Mouse (Mus musculus): Measurements from ENCODE around the gene Pot1b. TPM values are rescaled to one million over a fixed set of nuclear protein-coding genes. Genes with fewer than 3 reads are reported as not detected.
A peak's percentile ranks its signal among the peaks of the same experiment; 100 is the strongest.

Pot1b gene
- polyA plus RNA-seq, 1 experiment: 3.9 TPM

DNA sequence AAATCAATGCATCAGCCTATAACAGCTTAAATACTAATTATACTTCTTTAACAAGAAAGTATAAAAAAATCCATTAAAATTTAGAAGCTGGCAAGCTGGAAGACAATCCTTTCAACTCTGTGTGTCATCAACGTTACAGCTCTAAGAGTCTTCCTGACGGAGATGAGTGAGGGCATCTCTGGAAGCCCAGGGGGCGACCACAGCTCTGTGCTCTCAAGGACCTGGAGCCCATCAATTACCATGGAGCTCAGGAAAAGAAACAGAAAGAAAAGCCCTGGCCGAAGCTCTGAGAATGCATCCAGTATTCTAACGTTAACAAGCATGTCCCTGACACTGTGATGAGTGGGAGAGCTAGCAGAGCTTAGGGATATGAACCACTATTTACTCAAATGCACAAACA lies 9.6 kb downstream of the Pot1b start:
- DNase-seq (ENCODE audit: low read depth in 1 of 2, low spot score in 2 of 2): no peak
- Histone ChIP-seq H3K27ac (ENCODE audit: insufficient read depth, low read length) (no peak overlapping the region), H3K4me3 (ENCODE audit: extremely low read depth, insufficient read depth, insufficient read length) (no peak overlapping the region), H3K4me1 (ENCODE audit: control insufficient read depth, insufficient read depth, insufficient read length) (no peaks in the 10 kb centered on the region), H3K27me3 (ENCODE audit: control insufficient read depth, insufficient read depth, low read length) (no peaks in the 10 kb centered on the region), H3K36me3 (ENCODE audit: control insufficient read depth, insufficient read depth, low read length) (peaks cover 9% of the 10 kb centered on the region)
- WGBS: 89% methylated on average over 5 of the region's 5 CpGs
- TF ChIP-seq POLR2A (IDR thresholded peaks at IDR 0.05; ENCODE audit: low read depth, low read length) (no peak), CTCF (IDR thresholded peaks at IDR 0.05; ENCODE audit: extremely low read depth, insufficient read depth, insufficient read length, insufficient replicate concordance) (no peak)

DNA sequence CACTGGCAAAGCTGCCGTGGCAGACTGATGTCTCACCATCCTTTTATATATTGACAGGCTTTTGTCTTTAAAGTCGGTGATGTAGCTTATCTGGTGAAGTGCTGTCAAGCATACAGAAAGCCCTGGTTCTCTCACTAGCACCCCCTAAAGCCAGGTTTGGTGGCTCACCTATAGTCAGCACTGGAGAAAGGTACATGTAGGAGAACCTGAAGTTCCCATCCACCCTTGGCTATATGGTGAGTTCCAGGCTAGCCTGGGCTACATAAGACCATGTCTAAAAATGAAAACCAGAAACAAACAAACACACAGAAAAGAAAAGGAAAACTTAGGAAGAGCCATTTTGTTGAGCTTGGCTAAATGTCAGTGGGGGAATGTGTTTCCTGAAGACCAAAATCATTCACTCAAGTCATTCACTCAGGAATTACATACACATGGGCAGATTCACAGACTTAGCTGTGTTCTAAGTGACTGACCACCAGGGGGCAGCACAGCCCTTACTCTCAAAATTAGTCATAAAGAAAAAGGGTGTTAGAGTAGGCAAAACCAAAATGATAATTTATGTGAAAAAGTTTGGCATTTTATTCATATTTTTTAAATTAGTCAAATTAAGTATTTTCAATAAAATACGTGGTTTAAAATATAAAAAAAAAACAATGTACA lies 10.1 kb downstream of the Pot1b start:
- Histone ChIP-seq H3K27ac (ENCODE audit: insufficient read depth, low read length) (no peak overlapping the region), H3K36me3 (ENCODE audit: control insufficient read depth, insufficient read depth, low read length) (peaks cover 11% of the 10 kb centered on the region), H3K4me3 (ENCODE audit: extremely low read depth, insufficient read depth, insufficient read length) (no peak overlapping the region), H3K4me1 (ENCODE audit: control insufficient read depth, insufficient read depth, insufficient read length) (no peaks in the 10 kb centered on the region), H3K27me3 (ENCODE audit: control insufficient read depth, insufficient read depth, low read length) (no peaks in the 10 kb centered on the region)
- peak; percentile 63 to 70 for DNase-seq (ENCODE audit: low read depth in 1 of 2, low spot score in 2 of 2)
- 71% methylated on average over 3 of the region's 3 CpGs for WGBS
- TF ChIP-seq CTCF (IDR thresholded peaks at IDR 0.05; ENCODE audit: extremely low read depth, insufficient read depth, insufficient read length, insufficient replicate concordance) (peak; percentile 41; the same call in 1 of the 2 replicates), POLR2A (IDR thresholded peaks at IDR 0.05; ENCODE audit: low read depth, low read length) (no peak)

DNA sequence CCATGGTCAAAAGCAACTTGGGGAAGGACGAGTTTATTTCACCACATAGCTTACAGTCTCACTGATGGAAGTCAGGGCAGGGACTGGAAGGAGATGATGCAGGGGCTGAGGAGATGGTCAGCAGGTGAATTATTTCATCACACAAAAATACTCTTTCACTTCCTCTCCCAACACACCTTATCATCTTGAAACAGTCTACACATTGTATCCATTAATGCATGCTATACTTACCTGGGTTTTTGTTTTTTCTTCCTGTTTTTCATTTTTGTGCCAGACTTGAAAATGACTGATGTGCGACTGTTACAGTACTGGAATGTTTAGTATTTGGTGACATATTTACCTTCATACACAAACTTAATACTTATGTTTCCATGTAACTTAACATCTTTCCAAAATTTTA lies 13.0 kb downstream of the Pot1b start:
- H3K27me3 ChIP-seq (ENCODE audit: control insufficient read depth, insufficient read depth, low read length): no peaks in the 10 kb centered on the region
- no peaks in the 10 kb centered on the region for H3K4me1 ChIP-seq (ENCODE audit: control insufficient read depth, insufficient read depth, insufficient read length)
- no peak overlapping the region for H3K4me3 ChIP-seq (ENCODE audit: extremely low read depth, insufficient read depth, insufficient read length)
- H3K27ac ChIP-seq (ENCODE audit: insufficient read depth, low read length): no peak overlapping the region
- WGBS: 93% methylated on average over 2 of the region's 2 CpGs
- no peak for DNase-seq (ENCODE audit: low read depth in 1 of 2, low spot score in 2 of 2)
- no peak for TF ChIP-seq CTCF (IDR thresholded peaks at IDR 0.05; ENCODE audit: extremely low read depth, insufficient read depth, insufficient read length, insufficient replicate concordance)
- TF ChIP-seq POLR2A (IDR thresholded peaks at IDR 0.05; ENCODE audit: low read depth, low read length): no peak
- peaks cover 15% of the 10 kb centered on the region for H3K36me3 ChIP-seq (ENCODE audit: control insufficient read depth, insufficient read depth, low read length)

DNA sequence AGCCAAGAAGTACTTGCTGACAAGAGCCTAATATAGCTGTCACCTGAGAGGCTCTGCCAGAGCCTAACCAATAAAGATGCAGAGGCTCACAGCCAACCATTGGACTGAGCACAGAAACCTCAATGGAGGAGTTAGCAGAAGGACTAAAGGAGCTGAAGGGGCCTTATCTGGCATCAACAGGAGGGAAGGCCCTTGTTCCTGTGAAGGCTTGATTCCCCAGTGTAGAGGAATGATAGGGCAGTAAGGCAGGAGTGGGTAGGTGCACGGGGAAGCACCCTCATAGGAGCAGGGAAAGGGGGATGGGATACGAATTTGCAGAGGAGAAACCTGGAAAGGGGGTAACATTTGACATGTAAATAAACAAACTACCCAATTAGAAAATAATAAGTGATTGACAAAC lies 51.3 kb downstream of the Pot1b start:
- TF ChIP-seq CTCF (IDR thresholded peaks at IDR 0.05; ENCODE audit: extremely low read depth, insufficient read depth, insufficient read length, insufficient replicate concordance) (no peak), POLR2A (IDR thresholded peaks at IDR 0.05; ENCODE audit: low read depth, low read length) (no peak)
- H3K27ac ChIP-seq (ENCODE audit: insufficient read depth, low read length): no peak overlapping the region
- 87% methylated on average over 2 of the region's 2 CpGs for WGBS

DNA sequence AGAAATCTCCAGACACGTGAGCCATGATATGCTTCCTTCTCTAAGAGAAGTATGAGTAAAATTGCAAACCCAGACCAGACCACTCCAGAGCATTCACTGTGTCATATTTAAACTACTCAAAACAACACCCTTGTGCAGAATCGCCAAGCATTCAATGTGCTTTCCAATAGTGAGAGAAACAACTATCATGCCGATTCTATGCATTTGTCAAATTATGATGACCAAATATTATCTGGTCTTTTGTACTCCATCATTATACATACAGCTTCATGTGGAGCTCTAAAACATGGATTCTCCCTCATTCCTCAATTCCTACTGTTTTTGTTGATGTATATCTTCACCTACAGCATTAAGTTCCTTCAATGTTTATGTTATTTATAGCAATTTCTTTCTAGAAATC lies 87.3 kb downstream of the Pot1b start, which contains the start of gene Vmn2r118:
TSS of gene Vmn2r118 (minus strand) at position 101 of the 400 bp plus-strand sequence.
- no peaks in the 10 kb centered on the region for H3K4me1 ChIP-seq (ENCODE audit: control insufficient read depth, insufficient read depth, insufficient read length)
- no peaks in the 10 kb centered on the region for H3K36me3 ChIP-seq (ENCODE audit: control insufficient read depth, insufficient read depth, low read length)
- DNase-seq (ENCODE audit: low read depth in 1 of 2, low spot score in 2 of 2): no peak
- 88% methylated on average over 3 of the region's 3 CpGs for WGBS
- no peaks in the 10 kb centered on the region for H3K27me3 ChIP-seq (ENCODE audit: control insufficient read depth, insufficient read depth, low read length)
- TF ChIP-seq CTCF (IDR thresholded peaks at IDR 0.05; ENCODE audit: extremely low read depth, insufficient read depth, insufficient read length, insufficient replicate concordance): no peak
- no peak for TF ChIP-seq POLR2A (IDR thresholded peaks at IDR 0.05; ENCODE audit: low read depth, low read length)
- H3K27ac ChIP-seq (ENCODE audit: insufficient read depth, low read length): no peak within 1 kb of the TSS
- no peak within 1 kb of the TSS for H3K4me3 ChIP-seq (ENCODE audit: extremely low read depth, insufficient read depth, insufficient read length)

More for the DNA sequence above, 51.3 kb downstream of the Pot1b start:
- no peaks in the 10 kb centered on the region for H3K27me3 ChIP-seq (ENCODE audit: control insufficient read depth, insufficient read depth, low read length)
- peaks cover 12% of the 10 kb centered on the region for H3K36me3 ChIP-seq (ENCODE audit: control insufficient read depth, insufficient read depth, low read length)
- H3K4me1 ChIP-seq (ENCODE audit: control insufficient read depth, insufficient read depth, insufficient read length): no peaks in the 10 kb centered on the region
- DNase-seq (ENCODE audit: low read depth in 1 of 2, low spot score in 2 of 2): no peak
- H3K4me3 ChIP-seq (ENCODE audit: extremely low read depth, insufficient read depth, insufficient read length): no peak overlapping the region

Other genes with a start within 250 kb of the Pot1b start
- not detected in 2 replicates for gene Vmn2r118, start 87.4 kb downstream of the Pot1b start, polyA plus RNA-seq (2012; rRNA removed)
- gene Adgre4, start 37.4 kb upstream of the Pot1b start, polyA plus RNA-seq (2012; rRNA removed): 14.1 and 14.9 TPM in 2 replicates
- 0.18 and 0.33 TPM in 2 replicates for gene Zfp119a, start 166.3 kb upstream of the Pot1b start, polyA plus RNA-seq (2012; rRNA removed)
- gene Zfp959, start 179.5 kb upstream of the Pot1b start, polyA plus RNA-seq (2012; rRNA removed): 0.88 and 0.96 TPM in 2 replicates
- gene Zfp119b, start 236.9 kb upstream of the Pot1b start, polyA plus RNA-seq (2012; rRNA removed): 0.25 and 0.27 TPM in 2 replicates
- 36.3 and 44.8 TPM in 2 replicates for gene Ebi3, start 240.0 kb upstream of the Pot1b start, polyA plus RNA-seq (2012; rRNA removed)
- gene Yju2, start 246.5 kb upstream of the Pot1b start, polyA plus RNA-seq (2012; rRNA removed): 8.2 and 10.5 TPM in 2 replicates